Mouse (Mus musculus) embryonic facial prominence, embryonic 14.5 days (tissue): Measurements from ENCODE around the gene Slc4a4. TPM values are rescaled to one million over a fixed set of nuclear protein-coding genes. Genes with fewer than 3 reads are reported as not detected.

ENCODE experiments used
- ATAC-seq: fragments of 200-750 bp; cut with Nextera tagmentation; 2 replicates; pipeline ENCODE4 v1.8.0; 2017; ENCODE audit warnings: low read depth, moderate number of reproducible peaks, moderate TSS enrichment
- DNase-seq: peaks from one replicate; pipeline ENCODE4 v3.0.0-alpha.2; 2015; ENCODE audit warnings: low spot score
- H3K27ac ChIP-seq: fragments of 300-500 bp; sonication (generic); replicated peaks from 2 replicates; pipeline ENCODE4 v1.5.1; 2014; ENCODE audit warnings: low read depth, mild to moderate bottlenecking, low read length, moderate library complexity
- H3K27me3 ChIP-seq: fragments of 300-500 bp; sonication (generic); replicated peaks from 2 replicates; pipeline ENCODE4 v1.6.1; 2014; ENCODE audit warnings: low read length; ENCODE audit not compliant: control insufficient read depth, insufficient read depth
- H3K36me3 ChIP-seq: fragments of 300-500 bp; sonication (generic); 2 replicates; pipeline ENCODE4 v1.6.1; 2014; ENCODE audit warnings: low read length, mixed read lengths; ENCODE audit not compliant: control insufficient read depth, insufficient read depth
- H3K4me1 ChIP-seq: fragments of 300-500 bp; sonication (generic); 2 replicates; pipeline ENCODE4 v1.6.1; 2014; ENCODE audit warnings: antibody characterized with exemption, low read length; ENCODE audit not compliant: control insufficient read depth, insufficient read depth
- H3K4me2 ChIP-seq: fragments of 300-500 bp; sonication (generic); 2 replicates; pipeline ENCODE4 v1.6.1; 2014; ENCODE audit warnings: low read depth, mild to moderate bottlenecking, low read length, moderate library complexity, mixed read lengths
- H3K4me3 ChIP-seq: fragments of 300-500 bp; sonication (generic); 2 replicates; pipeline ENCODE4 v1.5.1; 2014; ENCODE audit warnings: low read depth, mild to moderate bottlenecking, low read length
- H3K9ac ChIP-seq: fragments of 300-500 bp; sonication (generic); 2 replicates; pipeline ENCODE4 v1.6.1; 2014; ENCODE audit warnings: low read depth, mild to moderate bottlenecking, low read length, moderate library complexity, mixed read lengths
- H3K9me3 ChIP-seq: fragments of 300-500 bp; sonication (generic); 2 replicates; pipeline ENCODE4 v1.6.1; 2016; ENCODE audit warnings: low read length; ENCODE audit not compliant: control insufficient read depth
- WGBS: fragments of 180-500 bp; shearing (Covaris S2); extraction: QIAGEN DNeasy Blood & Tissue Kit; methylation state at CpG from one replicate; pipeline ENCODE4 v1.1.7; 2014; 5-methylcytosine and 5-hydroxymethylcytosine counted together
- polyA plus RNA-seq: library from polyadenylated mRNA; unstranded; fragments of >200 nt; fragmentation: Nextera tagmentation; extraction: Ambion mirVana; gene quantifications from 2 replicates; pipeline ENCODE4 v1.2.1, GENCODE M21; 2014

The Slc4a4 gene
- polyA plus RNA-seq, 1 experiment from 2014 or later, result 4.0 TPM

- no peaks in the 10 kb centered on the region for H3K4me1 ChIP-seq
- no peak overlapping the region for H3K4me2 ChIP-seq
- H3K27ac ChIP-seq, result no peak overlapping the region
- H3K4me3 ChIP-seq, result no peak overlapping the region
- no peak overlapping the region for H3K9ac ChIP-seq
- ATAC-seq (no peak), DNase-seq (no peak)
- no peaks in the 10 kb centered on the region for H3K9me3 ChIP-seq
- no peaks in the 10 kb centered on the region for H3K27me3 ChIP-seq
- H3K36me3 ChIP-seq, result no peaks in the 10 kb centered on the region
- WGBS, result 92% methylated on average over 4 of the region's 5 CpGs
These were observed 72.3 kb downstream of the Slc4a4 start for GRCm38 (mm10) chr5:88958966-88959365.

- H3K27ac ChIP-seq, result no peak overlapping the region
- no peaks in the 10 kb centered on the region for H3K9me3 ChIP-seq
- H3K9ac ChIP-seq, result no peak overlapping the region
- H3K4me3 ChIP-seq, result no peak overlapping the region
- no peaks in the 10 kb centered on the region for H3K36me3 ChIP-seq
- H3K4me2 ChIP-seq, result no peak overlapping the region
- ATAC-seq (no peak), DNase-seq (no peak)
- 85% methylated on average over 6 of the region's 6 CpGs for WGBS
- no peaks in the 10 kb centered on the region for H3K27me3 ChIP-seq
- H3K4me1 ChIP-seq, result no peaks in the 10 kb centered on the region
These were observed 72.8 kb downstream of the Slc4a4 start for GRCm38 (mm10) chr5:88959412-88959811.

- Histone ChIP-seq H3K9me3 (no peaks in the 10 kb centered on the region), H3K4me2 (no peak overlapping the region), H3K27ac (no peak overlapping the region), H3K27me3 (no peaks in the 10 kb centered on the region), H3K36me3 (no peaks in the 10 kb centered on the region), H3K4me3 (no peak overlapping the region), H3K4me1 (0 out of 2 replicates have a peak, but pooled peaks cover 5% of the 10 kb centered on the region), H3K9ac (no peak overlapping the region)
- 79% methylated on average over 5 of the region's 5 CpGs for WGBS
- DNase-seq (no peak), ATAC-seq (no peak)
These were observed 73.9 kb downstream of the Slc4a4 start for GRCm38 (mm10) chr5:88960342-88961105.

GRCm38 (mm10) chr5:88961351-88961761 is 74.7 kb downstream of the Slc4a4 start:
- Histone ChIP-seq H3K9me3 (no peaks in the 10 kb centered on the region), H3K4me3 (no peak overlapping the region), H3K9ac (no peak overlapping the region), H3K36me3 (no peaks in the 10 kb centered on the region), H3K4me2 (no peak overlapping the region), H3K27ac (no peak overlapping the region), H3K4me1 (0 out of 2 replicates have a peak, but pooled peaks cover 5% of the 10 kb centered on the region), H3K27me3 (no peaks in the 10 kb centered on the region)
- no peak for DNase-seq
- no peak for ATAC-seq
- 70% methylated on average over 7 of the region's 7 CpGs for WGBS

- DNase-seq, result peak; percentile 71
- no peak overlapping the region for H3K4me3 ChIP-seq
- no peak overlapping the region for H3K27ac ChIP-seq
- peaks cover 10% of the 10 kb centered on the region; the same call in 1 of the 2 replicates for H3K4me1 ChIP-seq
- H3K36me3 ChIP-seq, result no peaks in the 10 kb centered on the region
- no peaks in the 10 kb centered on the region for H3K27me3 ChIP-seq
- H3K9ac ChIP-seq, result no peak overlapping the region
- no peak overlapping the region for H3K4me2 ChIP-seq
- peak; percentile 22; the same call in 1 of the 2 replicates for ATAC-seq
- WGBS, result 53% methylated on average over 6 of the region's 6 CpGs
- H3K9me3 ChIP-seq, result no peaks in the 10 kb centered on the region
These were observed 78.2 kb downstream of the Slc4a4 start for GRCm38 (mm10) chr5:88964685-88965290.

GRCm38 (mm10) chr5:88966507-88966906 is 79.9 kb downstream of the Slc4a4 start:
- DNase-seq (no peak), ATAC-seq (no peak)
- no peak overlapping the region for H3K27ac ChIP-seq
- H3K9me3 ChIP-seq, result no peaks in the 10 kb centered on the region
- H3K36me3 ChIP-seq, result no peaks in the 10 kb centered on the region
- H3K27me3 ChIP-seq, result no peaks in the 10 kb centered on the region
- H3K4me3 ChIP-seq, result no peak overlapping the region
- WGBS, result 91% methylated on average over 4 of the region's 4 CpGs
- no peak overlapping the region for H3K9ac ChIP-seq
- H3K4me2 ChIP-seq, result no peak overlapping the region
- H3K4me1 ChIP-seq, result peaks cover 10% of the 10 kb centered on the region; the same call in 1 of the 2 replicates

GRCm38 (mm10) chr5:88968923-88969639 is 82.5 kb downstream of the Slc4a4 start:
- H3K9ac ChIP-seq, result no peak overlapping the region
- H3K9me3 ChIP-seq, result no peaks in the 10 kb centered on the region
- ATAC-seq, result no peak
- no peak overlapping the region for H3K27ac ChIP-seq
- H3K4me2 ChIP-seq, result no peak overlapping the region
- no peaks in the 10 kb centered on the region for H3K27me3 ChIP-seq
- 47% methylated on average over 11 of the region's 11 CpGs for WGBS
- H3K36me3 ChIP-seq, result no peaks in the 10 kb centered on the region
- H3K4me1 ChIP-seq, result peaks cover 10% of the 10 kb centered on the region; the same call in 1 of the 2 replicates
- H3K4me3 ChIP-seq, result no peak overlapping the region
- no peak for DNase-seq

- Histone ChIP-seq H3K9ac (no peak overlapping the region), H3K27ac (no peak overlapping the region), H3K27me3 (no peaks in the 10 kb centered on the region), H3K4me2 (no peak overlapping the region), H3K36me3 (no peaks in the 10 kb centered on the region), H3K4me1 (peaks cover 5% of the 10 kb centered on the region; the same call in 1 of the 2 replicates), H3K4me3 (no peak overlapping the region), H3K9me3 (no peaks in the 10 kb centered on the region)
- DNase-seq, result no peak
- ATAC-seq, result no peak
These were observed 84.9 kb downstream of the Slc4a4 start for GRCm38 (mm10) chr5:88971554-88971953.
